Mouse (Mus musculus): ENCODE data around the gene Eri3.

Eri3 gene

GRCm38 (mm10) chr4:117550140-117550851 is at the start of gene Eri3:
Gene Eri3, plus strand, starts transcription at chr4:117550365.
- peak; percentile 98 for DNase-seq (ENCODE audit: low read depth)

DNA sequence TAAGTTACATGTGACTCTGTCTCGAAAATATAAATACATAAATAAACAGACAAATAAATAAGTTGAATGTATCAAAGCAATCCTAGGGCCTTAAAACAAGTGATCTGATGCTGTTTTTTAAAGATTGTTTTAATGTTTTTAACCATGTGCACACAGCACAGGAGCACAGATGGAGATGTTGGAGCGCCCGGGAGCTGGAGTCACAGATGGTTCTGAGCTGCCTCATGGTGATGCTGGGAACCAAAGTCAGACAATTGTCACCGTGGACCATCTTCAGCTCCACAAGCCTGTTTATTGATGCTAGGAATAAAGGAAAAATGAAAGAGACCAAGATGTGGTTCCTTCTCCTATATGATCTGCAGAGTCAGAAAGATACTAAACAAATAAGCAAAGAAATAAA is 31.9 kb upstream of the Eri3 start:
- DNase-seq (ENCODE audit: low read depth) = no peak

DNA sequence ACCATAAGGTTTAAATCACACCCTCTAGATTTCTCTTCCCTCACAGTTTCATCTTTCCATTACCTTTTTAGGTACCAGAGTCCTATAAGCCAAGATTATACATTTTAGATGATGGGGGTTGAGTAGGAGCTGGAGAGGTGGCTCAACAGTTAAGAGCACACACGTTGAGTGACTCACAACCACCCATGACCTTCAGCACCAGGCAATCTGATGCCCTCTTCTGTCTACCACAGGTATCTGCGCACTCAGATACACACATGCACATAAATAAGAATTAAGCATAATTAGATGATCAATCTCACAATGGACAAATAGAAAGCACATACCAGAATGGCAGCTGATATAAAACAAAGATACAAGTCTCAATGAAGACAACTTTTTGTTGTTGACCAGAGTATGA is 28.8 kb upstream of the Eri3 start:
- DNase-seq (ENCODE audit: low read depth) = peak; percentile 79

DNA sequence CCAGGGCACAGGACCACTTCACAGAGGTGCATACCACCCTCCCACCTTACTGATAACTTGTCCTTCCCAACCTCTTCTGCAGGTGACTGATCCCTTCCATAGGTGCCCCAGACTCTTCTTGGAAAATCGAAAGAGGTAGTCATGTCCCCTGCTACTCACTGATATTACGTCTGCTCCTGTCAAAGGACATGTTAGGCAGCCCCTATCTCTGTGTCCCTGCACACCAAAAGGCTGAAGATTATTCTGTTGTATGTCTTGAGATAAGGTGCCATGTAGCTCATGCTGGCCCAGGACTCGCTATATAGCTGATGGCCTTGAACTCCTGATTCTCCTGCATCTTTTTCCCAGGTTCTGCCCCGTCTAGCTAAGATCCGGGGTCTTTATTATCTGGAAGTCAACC is 24.2 kb upstream of the Eri3 start:
- no peak for DNase-seq (ENCODE audit: low read depth)

DNA sequence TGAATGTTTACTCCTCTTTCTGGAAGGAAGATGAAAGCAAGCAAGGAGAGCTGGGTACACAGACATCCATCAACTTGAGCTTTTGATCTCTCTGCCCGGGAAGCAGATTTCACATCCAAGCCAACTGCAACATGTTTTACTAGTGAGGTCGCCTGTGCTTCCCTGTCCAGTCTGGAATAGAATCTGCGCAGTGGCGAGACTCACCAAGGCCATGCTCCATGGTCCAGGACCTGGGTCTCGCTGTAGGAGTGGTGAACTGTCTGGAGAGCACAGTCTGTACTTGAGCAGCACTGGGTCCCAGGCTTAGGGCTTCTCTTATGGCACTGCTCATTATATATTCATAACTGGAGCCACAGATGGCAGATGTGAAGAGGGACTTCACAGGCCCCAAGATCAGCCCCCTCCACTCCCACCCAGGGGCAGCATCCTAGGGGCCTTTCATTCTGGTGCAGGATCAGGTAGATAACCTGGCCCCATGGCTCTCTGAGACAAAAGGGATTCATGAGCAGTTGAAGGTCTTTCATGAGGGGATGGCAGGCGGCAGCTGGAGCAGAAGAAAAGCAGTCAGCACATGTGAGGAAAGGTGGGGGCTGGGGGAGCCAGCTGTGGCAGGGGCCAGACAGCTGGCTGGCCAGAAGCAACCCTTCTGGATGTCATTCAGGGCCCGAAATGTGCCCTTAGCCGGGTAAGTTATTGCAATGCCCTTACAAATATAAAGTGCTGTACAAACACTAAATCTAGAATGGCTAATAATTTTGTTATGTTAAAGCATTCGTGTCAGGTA is 22.9 kb upstream of the Eri3 start:
- no peak for DNase-seq (ENCODE audit: low read depth)

DNA sequence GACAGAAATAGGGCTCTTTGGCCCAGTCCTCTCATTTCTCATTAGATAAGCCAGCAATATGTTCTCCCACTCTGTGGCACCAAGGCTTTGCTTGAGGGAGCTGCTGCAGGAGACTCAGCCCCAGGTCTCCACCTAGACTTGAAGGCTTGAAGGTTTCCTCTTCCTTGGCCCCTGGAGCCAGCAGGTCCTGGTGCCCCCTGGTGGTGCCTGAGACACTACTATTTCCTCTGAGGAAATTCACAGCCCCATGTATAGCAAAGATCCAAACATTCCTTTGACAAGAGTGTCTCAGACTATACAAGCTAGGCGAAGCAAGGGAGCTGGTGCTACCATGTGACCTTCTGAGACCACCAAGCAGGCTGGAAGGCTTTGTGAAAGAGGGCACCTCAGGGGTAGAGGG is 22.2 kb upstream of the Eri3 start:
- DNase-seq (ENCODE audit: low read depth) = peak; percentile 72

DNA sequence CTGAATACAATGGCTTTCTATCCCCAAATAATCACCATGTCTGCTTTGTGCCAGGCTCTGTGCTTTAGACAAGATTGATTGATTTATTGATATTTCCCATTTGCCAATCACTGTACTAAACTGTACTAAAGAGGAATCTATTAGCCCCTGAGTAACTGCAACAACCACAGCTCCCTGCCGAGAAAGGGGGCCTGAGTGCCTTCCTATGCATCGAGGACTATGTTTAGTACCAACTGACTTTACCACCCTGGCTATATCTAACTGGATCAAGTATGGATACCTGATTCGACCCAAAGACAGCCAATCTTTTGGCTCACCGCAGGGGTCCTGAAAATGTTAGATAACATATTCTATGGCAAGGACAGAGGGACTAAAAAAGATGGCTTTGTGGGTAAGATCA is 20.3 kb upstream of the Eri3 start:
- no peak for DNase-seq (ENCODE audit: low read depth)

- DNase-seq (ENCODE audit: low read depth) = no peak
Observed at GRCm38 (mm10) chr4:117535496-117536200, 14.5 kb upstream of the Eri3 start.

DNA sequence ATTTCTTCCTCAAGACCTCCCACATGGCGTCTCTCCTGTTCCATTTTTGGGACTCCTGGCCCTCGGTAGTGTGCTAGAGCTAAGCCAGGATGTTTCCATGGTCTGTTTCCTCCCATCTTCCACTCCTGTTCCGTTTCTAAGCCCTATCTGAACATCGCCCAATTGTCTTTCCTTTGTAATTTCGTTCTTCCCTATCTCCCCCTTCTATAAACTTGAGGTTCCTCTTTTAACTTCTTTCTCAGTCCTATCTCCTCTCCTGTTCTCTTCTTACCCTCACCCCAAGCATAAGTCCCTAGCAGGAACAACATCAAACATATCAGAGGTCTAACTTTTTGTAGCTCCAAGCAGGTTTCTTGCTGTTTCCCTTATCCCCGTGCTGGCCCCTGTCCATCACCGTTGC is 13.2 kb upstream of the Eri3 start:
- DNase-seq (ENCODE audit: low read depth) = no peak

DNA sequence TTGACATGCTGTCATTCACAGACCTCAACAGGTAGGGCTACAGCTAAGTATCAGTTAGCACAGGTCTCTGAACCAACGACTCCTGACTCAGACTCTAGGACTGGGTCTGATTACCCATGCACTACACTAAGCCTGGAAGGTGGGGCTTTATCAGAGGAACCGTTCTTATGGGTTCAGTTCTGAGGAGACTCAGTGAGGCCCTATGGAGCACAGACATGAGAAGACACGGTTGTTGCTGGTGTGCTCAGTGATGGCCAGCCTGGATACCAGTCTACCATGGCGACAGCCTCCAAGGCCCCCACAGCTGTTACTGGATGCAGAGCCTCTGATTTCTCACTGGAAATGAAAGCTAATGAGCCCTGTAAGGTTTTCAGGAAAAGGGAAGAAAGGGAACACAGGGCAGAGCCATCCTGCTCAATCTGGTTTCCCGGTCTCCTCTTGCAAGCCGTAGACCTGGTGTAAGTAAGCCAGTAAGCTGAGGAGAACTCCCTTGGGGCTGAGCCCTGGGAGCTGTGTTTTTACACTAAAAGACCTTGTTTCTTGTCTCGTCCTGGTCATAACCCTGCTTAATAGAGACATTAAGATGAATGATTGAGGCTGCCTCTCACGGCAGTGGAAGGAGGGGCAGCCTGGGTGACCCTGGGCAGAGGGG is 10.7 kb upstream of the Eri3 start:
- DNase-seq (ENCODE audit: low read depth) = no peak

DNA sequence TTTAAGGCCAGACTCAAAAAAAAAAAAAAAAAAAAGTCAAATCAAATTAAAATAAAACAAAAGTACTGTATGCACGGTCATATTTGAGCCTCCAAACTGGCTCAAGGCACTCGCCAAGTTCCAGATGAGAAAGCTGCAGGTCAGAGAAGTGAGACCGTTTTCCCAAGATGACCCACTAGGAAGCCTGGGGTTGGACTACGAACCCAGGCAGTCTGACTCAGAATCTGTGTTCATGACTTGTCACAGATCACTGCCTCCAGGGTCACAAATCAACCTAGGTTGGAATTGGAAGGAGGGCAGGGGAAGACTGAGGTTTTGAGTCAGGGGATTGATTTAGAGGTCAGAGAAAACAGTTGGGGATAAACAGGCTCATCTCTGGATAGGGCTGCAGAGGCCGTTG is 9.6 kb upstream of the Eri3 start:
- no peak for DNase-seq (ENCODE audit: low read depth)

- no peak for DNase-seq (ENCODE audit: low read depth)
Observed at GRCm38 (mm10) chr4:117545448-117545847, 4.7 kb upstream of the Eri3 start.

- no peak for DNase-seq (ENCODE audit: low read depth)
Observed at GRCm38 (mm10) chr4:117546616-117547015, 3.5 kb upstream of the Eri3 start.

GRCm38 (mm10) chr4:117549576-117549975 is 589 bp upstream of the Eri3 start:
- no peak for DNase-seq (ENCODE audit: low read depth)

GRCm38 (mm10) chr4:117551144-117552000 is 1.2 kb downstream of the Eri3 start:
- peak; percentile 87 for DNase-seq (ENCODE audit: low read depth)

DNA sequence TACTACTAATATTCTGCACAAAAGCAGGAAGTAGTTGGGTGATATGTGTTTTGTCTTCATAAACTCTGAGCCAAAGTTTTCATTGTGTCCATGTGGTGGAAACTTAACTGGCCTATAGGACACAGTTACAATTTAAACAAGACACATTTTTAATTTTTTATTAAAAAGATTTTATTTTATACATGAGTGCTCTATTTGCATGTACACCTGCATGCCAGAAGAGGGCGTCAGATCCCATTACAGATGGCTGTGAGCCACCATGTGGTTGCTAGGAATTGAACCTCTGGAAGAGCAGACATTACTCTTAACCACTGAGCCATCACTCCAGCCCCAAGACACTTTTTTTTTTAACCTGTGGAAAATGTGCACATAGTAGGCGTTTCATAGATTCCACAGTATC is 5.3 kb downstream of the Eri3 start:
- DNase-seq (ENCODE audit: low read depth) = no peak

- DNase-seq (ENCODE audit: low read depth) = no peak
Observed at GRCm38 (mm10) chr4:117556372-117556771, 6.2 kb downstream of the Eri3 start.

DNA sequence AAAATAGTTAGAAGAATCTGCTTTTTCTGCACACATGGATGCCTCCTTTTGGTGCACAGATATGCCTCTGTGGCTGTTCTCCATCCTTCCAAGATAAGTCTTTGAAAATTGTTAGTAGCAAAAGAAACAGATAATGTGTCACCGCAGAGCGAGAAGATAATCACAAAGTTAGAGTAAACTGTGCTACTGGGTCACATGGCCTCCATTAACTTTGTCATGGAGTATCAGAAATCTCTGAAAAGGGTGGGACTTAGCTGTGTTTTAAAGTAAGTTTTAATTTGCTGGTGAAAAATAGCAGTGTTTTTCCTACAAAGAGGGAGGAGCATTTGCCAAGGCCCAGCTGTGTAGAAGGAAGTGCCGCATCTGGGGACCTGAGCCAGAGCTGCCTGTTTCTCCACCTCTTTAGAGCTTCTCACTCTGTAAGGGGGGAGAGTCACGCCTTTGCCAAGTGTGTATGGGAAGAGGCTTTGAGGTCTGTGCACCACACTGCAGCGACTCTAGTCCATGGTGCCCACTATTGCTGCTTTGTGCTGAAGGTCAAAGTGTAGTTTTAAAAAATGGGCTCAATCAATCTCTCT is 7.0 kb downstream of the Eri3 start:
- DNase-seq (ENCODE audit: low read depth) = no peak

- DNase-seq (ENCODE audit: low read depth) = no peak
Observed at GRCm38 (mm10) chr4:117563967-117564366, 13.8 kb downstream of the Eri3 start.

- DNase-seq (ENCODE audit: low read depth) = no peak
Observed at GRCm38 (mm10) chr4:117568846-117569245, 18.7 kb downstream of the Eri3 start.

GRCm38 (mm10) chr4:117570964-117571363 is 20.8 kb downstream of the Eri3 start:
- DNase-seq (ENCODE audit: low read depth) = no peak

Data from 416B (cell line).